Mouse (Mus musculus) MEL-GATA-1-ER (cell line): ENCODE measurements around the gene Pigq.

ENCODE experiments used
- DNase-seq: peaks from one replicate; pipeline ENCODE4 v3.0.0-alpha.2; 2012; ENCODE audit warnings: low read depth; ENCODE audit errors: extremely low read depth

The Pigq gene

DNA sequence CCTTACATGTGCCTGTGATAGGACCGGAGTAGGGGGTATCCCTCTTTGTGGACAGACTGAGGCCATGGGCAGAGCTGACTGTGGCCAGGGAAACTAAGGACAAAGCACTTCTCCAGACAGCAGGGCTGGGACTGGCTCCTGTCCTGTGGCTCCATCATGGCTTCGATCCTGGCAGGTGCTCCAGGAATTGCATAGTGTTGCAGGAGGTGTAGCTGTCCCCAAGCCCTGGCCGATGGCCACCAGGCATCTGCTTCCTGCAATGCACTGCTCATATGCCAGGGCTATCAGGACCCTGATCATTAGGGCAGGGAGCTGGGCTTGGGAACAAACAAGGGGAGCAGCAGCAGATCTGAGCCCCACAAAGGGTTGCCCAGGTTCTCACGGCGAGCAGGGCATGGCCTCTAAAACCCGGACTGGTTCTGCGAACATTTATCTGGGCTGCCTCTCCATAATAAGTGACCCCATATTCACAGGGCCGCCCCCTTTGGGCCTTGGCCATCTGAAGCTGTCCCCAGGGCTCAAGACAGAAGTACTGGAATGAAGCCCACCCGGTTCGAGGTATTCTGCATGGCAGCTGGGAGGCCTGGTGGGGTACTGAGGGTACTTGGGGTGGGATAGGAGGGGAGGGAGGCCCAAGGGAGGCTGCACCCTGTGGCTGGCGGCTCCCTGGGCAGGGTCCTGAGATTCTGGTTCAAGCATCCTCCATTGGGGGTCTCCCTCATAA is 14.2 kb upstream of the Pigq start:
- DNase-seq: no peak

DNA sequence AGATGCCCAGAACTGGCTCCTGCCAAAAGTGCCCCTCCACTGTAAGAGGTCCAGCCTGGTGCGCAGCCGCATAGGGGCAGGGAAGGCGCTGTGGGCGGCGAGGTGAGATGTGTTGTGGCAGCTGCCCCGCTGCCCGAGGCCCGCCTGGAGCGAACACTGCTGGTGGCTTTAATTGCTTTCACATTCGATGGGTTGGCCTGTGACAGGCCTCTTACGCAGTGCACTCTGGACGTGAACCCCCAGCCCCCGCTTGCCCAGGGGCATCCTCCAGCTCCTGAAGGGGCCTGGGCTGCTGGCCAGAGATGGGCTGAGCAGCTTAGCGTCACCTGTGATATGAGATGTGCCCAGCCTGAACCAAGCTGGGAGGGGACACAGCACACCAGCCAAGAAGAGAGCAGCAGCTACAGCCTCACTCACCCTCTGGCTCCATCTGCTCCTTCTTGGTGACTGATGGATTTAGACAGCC is 12.9 kb upstream of the Pigq start:
- DNase-seq: no peak

DNA sequence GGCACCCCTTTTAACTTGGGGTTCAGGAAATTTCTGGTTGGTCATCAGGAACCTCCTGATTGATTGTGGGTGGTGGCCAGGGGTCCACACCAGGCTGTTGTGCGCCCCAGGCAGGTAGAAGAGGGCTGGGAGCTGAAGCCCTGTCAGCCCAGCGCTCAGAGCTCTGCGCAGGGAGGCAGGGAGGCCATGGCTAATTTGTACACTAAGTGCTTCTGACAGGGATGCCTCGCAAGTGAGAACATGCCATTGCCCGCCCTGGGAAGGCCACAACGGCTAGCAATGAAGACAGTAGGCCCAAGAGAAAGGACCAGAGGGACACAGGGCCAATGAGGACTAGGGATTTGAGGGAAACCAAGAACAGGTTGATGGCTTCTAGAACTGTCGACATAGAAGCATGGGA is 11.9 kb upstream of the Pigq start:
- no peak for DNase-seq

DNA sequence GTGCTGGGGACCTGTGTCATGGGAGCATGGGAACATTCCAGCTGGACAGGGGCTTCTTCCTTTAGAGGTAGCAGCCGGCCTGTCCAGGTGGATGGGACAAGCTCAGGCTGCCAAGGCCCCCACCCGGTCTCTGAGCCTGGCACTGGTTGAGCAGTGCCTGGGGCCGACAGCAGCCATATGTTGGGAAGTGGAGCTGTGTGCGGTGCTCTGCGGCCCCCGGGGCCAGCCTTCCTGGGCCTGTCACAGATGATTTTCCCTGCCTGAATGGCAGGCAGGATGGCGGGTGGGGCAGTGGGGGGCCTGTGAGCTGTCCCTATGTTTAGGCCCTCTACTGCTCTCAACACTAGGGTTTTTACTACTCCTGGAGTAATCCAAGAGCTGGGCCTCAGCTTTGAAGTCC is 11.5 kb upstream of the Pigq start:
- no peak for DNase-seq

- DNase-seq: no peak
Observed at GRCm38 (mm10) chr17:25955736-25956135, 11.0 kb upstream of the Pigq start.

DNA sequence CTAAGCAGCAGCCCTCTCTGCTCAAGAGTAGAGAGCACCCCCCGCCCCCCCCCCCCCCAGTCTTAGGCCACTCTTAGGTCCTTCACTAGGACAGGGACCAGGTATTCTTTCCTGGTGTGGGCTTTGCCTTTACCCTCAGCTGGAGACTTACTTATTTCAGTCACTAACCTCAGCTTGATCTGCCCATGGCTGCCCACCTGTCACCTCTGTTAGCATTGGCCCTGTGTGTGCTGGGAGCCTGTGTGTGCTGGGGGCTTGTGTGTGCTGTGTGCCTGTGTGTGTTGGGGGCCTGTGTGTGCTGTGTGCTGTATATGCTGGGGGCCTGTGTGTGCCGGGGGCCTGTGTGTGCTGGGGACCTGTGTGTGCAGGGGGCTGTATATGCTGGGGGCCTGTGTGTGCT is 9.9 kb upstream of the Pigq start:
- no peak for DNase-seq

GRCm38 (mm10) chr17:25953161-25953560 is 8.4 kb upstream of the Pigq start:
- no peak for DNase-seq

DNA sequence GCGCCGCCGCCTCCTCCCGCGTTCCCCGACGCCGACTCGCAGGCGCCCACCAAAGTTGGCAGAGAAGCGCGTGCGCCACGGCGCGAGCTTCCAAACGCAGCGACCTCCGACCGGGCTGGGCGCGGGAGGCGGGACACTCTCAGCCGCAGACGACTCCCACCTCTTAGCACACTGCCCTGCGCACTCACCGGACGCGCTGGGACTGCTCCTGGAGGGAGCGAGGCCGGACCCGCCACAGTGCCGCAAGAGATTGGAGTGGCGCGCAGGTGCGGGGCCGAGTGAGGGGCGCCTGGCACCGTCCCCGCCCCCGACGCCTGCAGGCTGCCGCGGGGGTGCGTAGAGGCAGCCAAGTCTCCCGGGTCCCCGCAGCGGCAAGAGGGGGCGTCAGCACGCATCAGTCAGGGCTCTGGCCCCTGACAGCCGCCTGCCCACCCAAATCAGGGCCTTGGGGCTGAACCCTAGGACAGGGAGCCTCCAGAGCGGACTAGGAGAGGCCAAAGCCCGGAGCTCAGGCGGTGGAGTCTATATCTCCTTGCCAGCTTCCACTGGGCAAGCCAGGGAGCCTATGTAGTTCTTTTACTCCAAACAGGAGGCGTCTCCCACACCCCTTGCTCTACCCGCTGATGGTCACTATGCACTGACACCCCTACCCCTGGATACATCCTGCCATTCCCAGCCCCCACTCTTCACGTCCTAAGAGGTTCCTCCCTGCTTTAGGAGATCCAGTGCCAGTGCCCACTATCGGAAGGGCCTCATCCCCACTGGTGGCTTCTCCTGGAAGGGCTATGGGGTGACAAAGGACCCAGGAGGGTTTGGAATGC is 7.3 kb upstream of the Pigq start, which contains the start of gene A930017K11Rik:
Gene A930017K11Rik, minus strand, starts transcription at position 763 of the 821 bp plus-strand sequence.
- DNase-seq: no peak

GRCm38 (mm10) chr17:25951225-25951802 is 6.6 kb upstream of the Pigq start:
- no peak for DNase-seq

DNA sequence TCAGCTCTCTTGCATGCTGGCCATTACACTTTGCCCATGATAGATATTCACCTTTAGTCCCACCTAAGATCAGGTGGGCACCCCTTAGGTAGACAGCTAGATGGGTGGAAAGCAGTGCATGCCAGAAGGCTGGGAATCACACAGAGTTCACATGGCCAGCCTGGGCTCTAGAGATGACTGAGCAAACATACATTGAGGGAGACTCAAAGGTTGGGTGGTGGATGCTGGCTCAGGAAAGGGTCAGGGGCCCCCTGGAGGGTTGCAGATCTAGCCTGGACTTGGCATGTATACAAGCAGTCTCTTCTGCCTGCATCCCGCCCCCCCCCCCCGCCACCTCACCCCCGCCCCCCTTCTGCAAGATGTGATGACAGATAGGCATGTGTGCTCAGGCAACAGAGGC is 6.0 kb upstream of the Pigq start:
- DNase-seq: no peak

GRCm38 (mm10) chr17:25949981-25950380 is 5.2 kb upstream of the Pigq start:
- no peak for DNase-seq

DNA sequence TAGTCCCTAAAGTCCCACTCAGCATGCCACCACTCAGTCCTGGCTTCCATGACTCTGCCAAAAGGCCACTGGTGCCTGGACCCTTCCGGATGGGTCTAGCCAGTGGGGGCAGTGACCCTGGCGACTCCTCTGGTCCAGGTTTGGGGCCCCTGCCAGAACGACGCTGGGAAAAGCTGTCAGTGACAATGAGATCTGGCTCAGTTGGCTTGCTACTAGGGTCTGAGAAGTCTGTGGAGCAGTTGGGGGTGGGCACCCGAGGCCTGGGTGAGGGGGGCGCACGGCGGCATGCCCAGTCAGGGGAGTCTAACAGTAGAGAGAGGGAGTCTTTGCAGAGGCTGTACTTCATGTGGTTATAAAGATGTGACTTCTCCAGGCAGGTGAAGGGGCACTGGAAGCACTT is 3.3 kb upstream of the Pigq start:
- no peak for DNase-seq

GRCm38 (mm10) chr17:25947576-25947975 is 2.8 kb upstream of the Pigq start:
- DNase-seq: no peak

DNA sequence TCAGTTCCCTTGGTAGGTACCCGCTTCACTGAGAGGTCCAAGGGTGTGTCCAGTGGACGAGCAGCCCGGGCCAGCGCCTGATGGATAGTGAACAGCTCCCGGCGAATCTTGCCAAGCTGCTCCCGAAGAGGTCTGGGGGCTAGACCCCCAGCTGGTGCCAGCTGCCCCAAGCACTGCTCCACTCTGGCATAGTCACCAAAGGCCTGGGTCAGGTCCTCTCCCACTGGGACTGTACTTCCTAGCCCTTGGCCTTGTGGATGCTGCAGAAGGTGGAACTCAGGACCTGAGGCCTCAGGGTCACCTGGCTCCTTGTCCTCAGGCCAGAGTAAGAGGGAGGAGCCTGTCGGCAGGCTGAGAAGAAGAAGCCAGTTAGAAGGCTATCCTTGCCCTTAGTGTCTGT is 2.2 kb upstream of the Pigq start:
- DNase-seq: no peak

DNA sequence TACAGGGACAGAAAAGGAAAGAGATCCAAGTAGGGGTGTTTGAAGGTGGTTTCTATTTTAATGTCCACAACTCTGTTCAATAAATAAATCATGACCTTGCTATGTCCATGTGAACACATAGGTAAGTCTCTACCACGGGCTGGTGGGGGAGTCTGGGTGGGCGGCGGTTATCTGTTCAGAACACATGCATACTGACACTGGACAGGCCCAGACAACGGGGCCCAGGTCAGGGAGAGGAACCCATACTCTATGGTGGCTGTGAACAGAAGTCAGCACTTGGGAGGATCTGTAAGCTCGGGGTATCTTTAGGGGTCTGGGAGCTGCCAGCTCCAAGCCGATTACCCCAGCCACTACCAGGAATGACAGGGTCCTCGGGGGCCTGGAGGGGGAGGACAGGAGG is 1.6 kb upstream of the Pigq start:
- no peak for DNase-seq

DNA sequence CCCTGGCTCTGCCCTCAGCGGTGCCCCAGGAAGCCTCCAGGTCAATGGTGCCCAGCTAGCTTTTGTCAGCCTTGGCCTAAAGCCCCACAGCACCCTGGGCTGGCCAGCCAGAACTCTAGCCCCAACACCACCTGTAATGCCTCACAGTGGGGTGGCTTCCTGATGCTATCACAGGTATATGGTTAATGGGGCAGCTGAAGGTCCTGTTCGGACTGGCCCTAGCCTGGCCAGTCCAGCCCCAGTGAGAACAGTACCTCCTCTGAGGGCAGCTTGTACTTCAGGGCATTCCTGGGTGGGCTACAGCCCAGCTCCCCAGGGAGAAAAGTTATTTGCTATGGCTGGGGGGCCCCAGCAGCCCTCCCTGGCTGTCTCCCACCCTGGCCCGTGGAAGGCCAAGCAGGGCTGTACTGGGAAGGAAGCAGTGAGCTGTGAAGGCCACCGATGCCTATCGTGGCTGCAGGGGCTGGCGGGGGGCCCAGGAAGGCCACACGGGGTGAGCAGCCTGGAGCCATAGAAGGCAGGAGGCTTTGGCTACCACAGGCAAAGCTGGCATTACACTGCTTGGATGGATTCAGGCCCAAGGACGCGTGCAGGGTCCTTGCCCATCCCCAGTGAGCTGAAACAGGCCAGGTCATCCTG is 900 bp upstream of the Pigq start:
- no peak for DNase-seq

DNA sequence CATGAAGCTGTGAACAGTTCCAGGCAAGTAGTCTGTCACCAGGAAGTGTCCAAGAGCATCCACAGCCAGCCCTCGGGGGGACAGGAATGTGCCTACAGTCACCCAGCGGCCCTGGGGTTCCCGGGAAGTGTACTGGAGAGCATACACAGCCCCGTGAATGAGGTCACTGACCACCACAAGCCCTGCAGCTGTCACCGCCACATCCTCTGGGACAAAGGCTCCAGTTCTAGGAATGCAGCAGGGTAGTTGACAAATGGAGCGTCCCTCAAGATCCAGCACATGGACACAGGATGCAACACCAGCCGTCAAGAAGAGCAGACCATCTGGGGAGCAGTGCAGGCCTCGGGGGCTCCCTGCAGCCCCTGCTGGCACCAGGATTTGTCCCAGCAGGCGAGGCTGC is 967 bp downstream of the Pigq start:
- no peak for DNase-seq

- no peak for DNase-seq
Observed at GRCm38 (mm10) chr17:25943221-25943620, 1.5 kb downstream of the Pigq start.

- DNase-seq: peak; percentile 91
Observed at GRCm38 (mm10) chr17:25942597-25943151, 2.1 kb downstream of the Pigq start.

DNA sequence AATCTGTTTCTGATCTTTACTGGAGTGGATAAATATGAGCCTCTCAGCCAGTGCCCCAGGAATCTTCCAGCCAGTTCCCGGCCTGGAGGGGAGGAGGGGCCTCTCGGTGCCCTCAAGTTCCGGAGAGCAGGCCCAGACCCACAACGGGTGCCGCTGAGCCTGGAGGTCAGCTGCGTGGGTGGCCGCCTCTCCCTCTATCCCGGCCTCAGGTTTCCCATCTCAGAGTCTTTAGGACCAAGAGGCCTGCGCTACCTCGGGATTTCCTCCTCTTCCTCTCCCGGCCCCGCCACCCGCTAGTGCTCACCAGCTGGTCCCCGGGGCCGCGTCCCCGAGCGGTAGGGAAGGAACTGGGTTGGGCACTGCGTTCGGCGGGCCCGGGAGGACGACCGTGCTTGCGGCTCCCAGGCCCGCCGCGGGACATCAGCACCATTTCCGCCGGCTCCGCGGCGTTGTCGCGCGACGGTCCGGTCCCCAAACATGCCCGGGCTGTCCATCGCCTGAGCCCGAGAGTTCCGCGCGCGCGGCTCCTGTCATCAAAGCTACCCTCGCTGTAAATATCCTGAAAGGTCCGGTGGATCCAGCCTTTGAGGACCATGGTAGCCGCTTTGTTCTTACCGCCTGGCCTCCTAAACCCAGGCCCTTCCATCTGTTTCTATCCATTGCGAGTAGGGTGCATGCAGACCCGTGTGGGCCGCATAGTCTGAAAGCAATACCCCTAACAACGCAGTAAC is 3.1 kb downstream of the Pigq start:
- DNase-seq: peak; percentile 49

- DNase-seq: no peak
Observed at GRCm38 (mm10) chr17:25934526-25934925, 10.2 kb downstream of the Pigq start.
